Mouse (Mus musculus) urinary bladder, postnatal 14 days (tissue): ENCODE data around the gene Tbck.

Source experiments
- DNase-seq: peaks from one replicate; pipeline ENCODE4 v3.0.0; 2021; ENCODE audit warnings: low spot score

Tbck gene

GRCm38 (mm10) chr3:132835118-132835794 lies 151.3 kb downstream of the Tbck start:
- DNase-seq, result no peak

DNA sequence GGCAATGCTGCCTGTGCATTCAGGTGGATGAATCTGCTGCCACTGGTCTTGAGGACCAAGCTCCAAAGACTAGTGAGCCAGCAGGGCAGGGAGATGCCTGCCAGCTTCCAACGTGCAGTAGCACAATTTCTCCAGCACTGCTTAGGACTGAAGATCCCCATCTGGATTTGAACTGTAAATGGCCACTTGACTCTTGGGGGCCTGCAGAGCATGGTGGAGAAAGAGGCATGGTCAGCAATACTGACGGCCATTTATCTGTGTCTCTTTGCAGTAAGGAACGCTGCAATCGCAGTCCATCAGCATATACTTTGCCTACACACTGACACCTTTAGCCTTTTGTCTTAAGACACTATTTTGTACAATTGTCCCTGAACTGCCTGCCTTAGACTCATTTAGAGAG lies 153.2 kb downstream of the Tbck start:
- DNase-seq, result no peak

DNA sequence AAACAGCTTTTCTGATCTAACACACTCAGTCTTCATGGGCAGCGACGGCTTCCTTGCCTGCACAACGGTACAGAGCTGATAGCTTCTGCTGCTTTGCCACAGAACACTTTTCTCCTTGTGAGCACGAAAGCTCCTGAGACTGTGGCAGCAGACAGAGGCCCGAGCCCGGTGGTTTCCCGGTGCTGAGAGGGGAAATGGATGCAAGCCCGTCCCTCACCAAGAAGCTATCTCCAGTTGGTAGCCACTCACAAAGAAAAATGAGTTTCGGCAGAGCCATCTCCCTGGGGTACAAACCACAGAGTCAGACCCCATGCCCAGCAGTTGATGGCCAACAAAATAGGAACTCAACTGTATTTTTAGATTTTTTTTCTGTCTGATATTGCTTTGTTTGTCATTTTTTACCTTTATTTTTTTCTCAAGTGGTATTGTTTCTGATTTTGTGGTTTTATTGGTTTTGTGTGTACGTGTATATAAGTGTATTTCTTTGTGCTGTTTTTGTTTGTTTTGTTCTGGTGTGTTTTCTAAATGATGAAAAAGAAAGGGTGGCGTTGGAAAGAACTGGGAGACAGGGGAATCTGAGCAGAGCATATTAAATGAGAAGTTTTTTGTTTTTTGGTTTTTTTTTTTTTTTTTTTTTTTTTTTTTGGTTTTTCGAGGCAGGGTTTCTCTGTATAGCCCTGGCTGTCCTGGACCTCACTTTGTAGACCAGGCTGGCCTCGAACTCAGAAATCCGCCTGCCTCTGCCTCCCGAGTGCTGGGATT lies 154.9 kb downstream of the Tbck start:
- DNase-seq, result no peak

- no peak for DNase-seq
Observed at GRCm38 (mm10) chr3:132839516-132839915, 155.6 kb downstream of the Tbck start.

DNA sequence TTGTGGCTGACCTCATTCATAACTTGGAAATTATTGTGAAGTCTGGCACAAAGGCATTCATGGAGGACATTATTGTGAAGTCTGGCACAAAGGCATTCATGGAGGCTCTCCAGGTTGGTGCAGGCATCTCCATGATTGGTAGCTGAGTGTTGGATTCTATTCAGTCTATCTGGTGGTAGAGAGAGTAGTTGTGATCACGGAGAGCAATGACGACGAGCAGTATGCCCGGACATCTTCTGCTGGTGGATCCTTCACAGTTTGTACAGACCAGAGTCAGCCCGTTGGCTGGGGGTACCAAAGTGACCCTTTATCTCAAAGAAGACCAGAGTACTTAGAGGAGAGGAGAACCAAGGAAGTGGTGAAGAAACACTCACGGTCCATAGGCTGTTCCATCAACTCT lies 158.7 kb downstream of the Tbck start:
- no peak for DNase-seq

DNA sequence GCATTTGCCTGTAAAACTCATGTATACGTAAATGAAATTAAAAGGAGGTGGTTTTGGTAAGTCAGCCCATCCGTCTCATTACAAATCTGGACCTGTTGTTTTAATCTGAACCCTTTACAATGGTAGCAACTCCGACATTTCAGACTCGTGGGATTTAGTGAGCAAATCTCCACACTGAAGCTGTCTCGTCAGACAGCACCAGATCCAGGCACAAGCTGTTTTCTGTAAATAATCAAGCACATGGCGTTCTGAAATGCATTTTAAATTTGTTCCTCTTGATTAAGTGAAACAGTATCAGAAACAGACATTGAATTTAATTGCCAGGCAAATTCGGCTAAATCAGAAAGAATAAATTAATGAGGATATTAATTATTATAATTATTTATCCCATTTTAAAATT lies 165.7 kb downstream of the Tbck start:
- no peak for DNase-seq

- no peak for DNase-seq
Observed at GRCm38 (mm10) chr3:132850431-132850830, 166.5 kb downstream of the Tbck start.

DNA sequence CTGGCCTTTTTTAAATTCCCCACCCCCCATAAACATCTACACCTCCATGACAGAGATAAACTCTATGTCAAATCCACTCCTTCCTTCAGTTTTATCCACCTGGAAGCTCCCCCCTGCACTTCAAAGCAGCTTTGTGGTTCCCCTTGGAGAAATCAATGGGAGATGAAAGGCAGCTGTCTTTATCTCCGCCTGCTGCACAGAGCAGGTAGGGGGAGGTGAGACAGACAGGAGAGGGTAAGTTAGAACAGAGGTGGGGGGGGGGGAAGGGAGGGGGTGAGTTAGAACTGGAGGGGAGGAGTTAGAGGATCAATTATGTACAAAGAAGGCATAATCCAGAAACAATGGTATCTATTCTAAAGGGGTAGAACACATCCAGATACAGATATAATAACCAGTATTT lies 167.5 kb downstream of the Tbck start:
- DNase-seq, result no peak

DNA sequence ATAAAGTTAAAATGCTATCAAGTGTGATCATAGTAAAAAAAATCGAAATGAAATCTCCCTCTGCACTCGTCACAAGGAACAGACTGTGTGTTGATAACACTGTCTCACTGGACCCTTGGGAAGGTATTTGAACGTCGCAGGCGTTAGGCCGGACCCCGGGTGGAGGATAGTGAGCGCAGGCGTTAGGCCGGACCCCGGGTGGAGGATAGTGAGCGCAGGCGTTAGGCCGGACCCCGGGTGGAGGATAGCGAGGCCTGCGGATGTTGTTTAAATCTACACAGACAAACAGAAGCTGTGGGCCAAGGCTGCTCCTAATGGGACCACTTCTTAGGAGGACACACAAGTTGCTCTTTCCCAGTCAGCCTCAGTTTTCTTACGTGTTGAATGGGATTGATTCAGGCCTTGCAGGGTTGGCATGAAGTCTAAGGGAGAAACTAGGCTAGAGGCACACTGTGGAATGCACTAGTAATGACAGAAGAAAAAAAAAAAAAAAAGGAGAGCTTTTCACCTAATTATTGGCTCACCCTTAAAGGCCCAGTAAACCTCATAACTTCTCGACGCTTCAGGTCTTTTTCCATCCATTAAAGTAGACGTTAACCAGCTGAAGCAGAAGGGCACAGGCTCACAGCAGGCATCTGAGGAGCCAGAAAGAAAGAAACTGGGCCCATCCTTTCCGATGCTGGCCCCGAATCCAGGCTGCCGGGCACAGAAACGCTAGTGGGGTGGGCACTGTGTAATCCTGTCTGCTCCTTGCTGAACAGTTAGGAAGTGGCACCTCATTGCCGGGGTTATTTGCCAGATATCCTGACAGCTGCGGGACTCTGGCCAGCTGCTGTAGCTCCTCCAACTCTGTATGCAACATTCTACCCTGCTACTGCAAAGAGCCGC lies 168.1 kb downstream of the Tbck start:
- no peak for DNase-seq

DNA sequence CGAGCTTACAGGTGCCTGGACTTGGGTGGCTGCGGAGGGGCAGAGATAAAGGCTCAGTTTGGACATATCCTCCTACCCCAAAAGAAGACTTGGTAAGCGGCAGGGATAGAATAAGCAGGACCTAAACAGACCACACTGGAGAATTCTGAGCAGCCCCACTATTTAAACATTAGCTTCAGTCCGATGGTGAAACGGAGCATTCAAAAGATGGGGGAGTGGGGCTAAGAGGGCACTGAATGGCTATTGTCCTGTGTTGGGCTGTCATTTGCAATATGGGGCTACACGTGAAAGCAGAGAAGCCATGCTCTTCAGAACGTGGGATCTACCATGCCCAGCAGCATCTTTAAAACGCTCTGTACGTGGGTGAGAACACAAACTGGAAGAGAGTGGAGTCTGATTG lies 170.3 kb downstream of the Tbck start:
- DNase-seq, result no peak

- no peak for DNase-seq
Observed at GRCm38 (mm10) chr3:132855458-132856212, 171.7 kb downstream of the Tbck start.

DNA sequence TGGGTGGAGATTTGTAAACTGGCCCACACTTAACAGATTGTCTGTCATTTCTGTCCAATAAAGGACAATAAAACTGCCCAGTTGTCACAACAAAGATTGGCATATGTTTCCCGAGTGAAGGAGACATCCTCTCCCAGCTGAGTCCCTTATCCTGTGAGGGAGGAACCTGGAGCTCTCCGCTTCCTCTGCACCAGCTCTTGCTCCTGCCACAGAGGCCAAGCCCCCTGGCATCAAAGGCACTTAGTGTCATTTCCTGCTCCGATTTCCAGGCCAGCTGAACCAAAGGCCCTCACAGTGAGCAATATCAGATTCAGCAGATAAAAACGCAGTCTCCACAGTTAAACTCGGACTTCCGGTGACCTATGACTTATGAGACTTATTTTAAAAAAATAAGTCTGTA lies 172.7 kb downstream of the Tbck start:
- DNase-seq, result no peak

- DNase-seq, result no peak
Observed at GRCm38 (mm10) chr3:132858849-132859248, 174.9 kb downstream of the Tbck start.

GRCm38 (mm10) chr3:132859573-132859972 lies 175.6 kb downstream of the Tbck start:
- no peak for DNase-seq

- no peak for DNase-seq
Observed at GRCm38 (mm10) chr3:132860796-132861195, 176.9 kb downstream of the Tbck start.

DNA sequence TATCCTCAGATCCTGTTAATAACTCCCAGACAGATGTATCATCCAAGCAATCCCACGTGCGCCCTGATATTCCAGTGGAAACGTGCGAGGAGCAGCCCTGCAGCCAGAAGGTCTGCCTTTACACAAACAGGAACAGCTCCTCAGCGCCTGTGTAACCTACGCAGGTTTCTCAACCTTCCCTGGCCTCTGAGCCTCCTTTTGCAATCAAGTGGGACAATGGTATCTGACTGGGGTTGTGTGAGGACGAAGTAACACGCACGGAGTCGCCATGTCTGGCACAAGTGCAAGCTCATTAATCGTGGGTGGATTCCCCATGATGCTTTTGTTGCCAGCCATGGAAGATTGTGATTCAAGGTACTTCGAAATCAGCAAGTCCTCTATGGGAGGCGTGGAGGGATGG lies 179.9 kb downstream of the Tbck start:
- no peak for DNase-seq

DNA sequence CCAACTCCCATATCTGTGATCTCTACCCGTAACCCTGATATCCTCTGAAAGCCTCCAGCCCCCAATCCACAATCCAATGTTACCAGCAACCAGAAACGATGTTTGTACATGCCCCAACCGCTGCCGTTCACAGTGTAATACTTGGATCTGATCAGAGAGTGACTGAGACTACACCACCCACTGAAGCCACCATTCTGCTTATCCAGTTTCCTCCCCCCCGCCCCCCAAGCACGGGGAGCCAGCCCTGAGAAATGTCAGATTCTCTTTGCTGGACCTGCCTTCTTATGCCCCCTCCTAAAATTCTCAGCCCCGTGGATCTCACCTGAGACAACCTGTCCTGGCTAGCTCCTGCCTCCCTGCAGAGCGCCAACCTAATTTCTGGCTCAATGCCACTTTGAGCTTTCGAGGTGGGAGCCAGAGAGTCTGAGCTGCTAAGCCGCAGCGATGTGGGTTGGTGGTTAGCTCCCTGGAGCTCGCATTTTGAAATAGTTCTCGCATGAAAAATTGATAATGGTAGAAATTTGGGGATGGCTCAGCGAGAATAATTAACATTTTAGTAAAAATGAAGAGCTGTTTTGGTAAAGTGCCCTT lies 180.5 kb downstream of the Tbck start:
- no peak for DNase-seq

DNA sequence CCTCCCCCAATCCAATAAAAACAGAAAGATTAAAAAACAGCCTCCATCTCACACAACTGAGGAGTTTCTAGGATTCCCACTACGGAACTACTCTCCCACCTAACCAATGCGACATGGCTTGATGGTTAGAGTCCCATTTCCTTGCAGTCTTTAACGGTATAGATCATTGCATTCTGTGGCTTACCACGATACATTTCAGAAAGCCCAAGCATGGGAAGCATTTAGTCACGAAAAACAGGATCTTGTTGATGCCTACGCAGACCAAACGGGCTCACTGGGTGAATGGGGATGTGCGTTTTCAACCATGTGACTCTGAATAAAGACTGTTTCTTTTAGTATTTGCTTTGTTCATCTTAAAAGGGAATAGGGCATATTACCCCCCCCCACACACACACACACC lies 181.0 kb downstream of the Tbck start:
- no peak for DNase-seq

- DNase-seq, result no peak
Observed at GRCm38 (mm10) chr3:132865596-132865995, 181.7 kb downstream of the Tbck start.

DNA sequence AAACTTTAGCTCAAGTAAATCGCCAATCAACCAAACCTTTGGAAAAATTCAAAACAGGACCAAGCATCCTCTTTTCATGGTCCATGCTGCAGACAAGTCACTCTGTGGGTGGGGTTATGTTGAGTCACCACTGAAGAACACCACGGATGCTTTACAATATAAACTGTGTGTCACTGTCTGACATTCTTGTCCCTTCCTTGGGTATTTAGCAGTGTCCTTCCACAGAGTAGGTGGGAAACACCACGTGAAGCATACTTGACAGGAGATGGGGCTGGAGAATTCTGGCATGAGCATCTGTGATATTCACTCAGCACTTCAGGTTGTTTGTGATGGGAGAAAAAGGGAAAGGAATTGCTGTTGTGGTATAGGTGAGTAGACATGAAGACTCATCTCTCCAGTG lies 183.0 kb downstream of the Tbck start:
- no peak for DNase-seq

GRCm38 (mm10) chr3:132868838-132869237 lies 184.9 kb downstream of the Tbck start:
- peak; percentile 36 for DNase-seq

GRCm38 (mm10) chr3:132870079-132870478 lies 186.1 kb downstream of the Tbck start:
- no peak for DNase-seq
